Mouse (Mus musculus): ENCODE results near the gene Fank1. TPM values are rescaled to one million over a fixed set of nuclear protein-coding genes. Genes with fewer than 3 reads are reported as not detected.

Fank1 gene
- polyA plus RNA-seq, 1 experiment from 2014 or later: 0.25 TPM

GRCm38 (mm10) chr7:133762696-133763095 lies 14.0 kb upstream of the Fank1 start:
- no peak overlapping the region for H3K4me3 ChIP-seq (ENCODE audit: low read length)
- H3K27me3 ChIP-seq (ENCODE audit: control insufficient read depth, insufficient read depth, low read length): no peaks in the 10 kb centered on the region
- H3K9ac ChIP-seq (ENCODE audit: low read length): no peak overlapping the region
- WGBS: 66% methylated on average over 6 of the region's 6 CpGs
- no peaks in the 10 kb centered on the region for H3K9me3 ChIP-seq (replicated peaks; ENCODE audit: control insufficient read depth, low read length)
- H3K4me2 ChIP-seq (ENCODE audit: low read depth, low read length): no peak overlapping the region
- no peak overlapping the region for H3K27ac ChIP-seq (ENCODE audit: low read length)
- H3K4me1 ChIP-seq (ENCODE audit: control insufficient read depth, insufficient read depth, low read length): peaks cover 4% of the 10 kb centered on the region
- no peak for ATAC-seq (replicated peaks; ENCODE audit: extremely low read depth, insufficient read depth, low FRiP score)
- 0 out of 2 replicates have a peak, but pooled peaks cover 6% of the 10 kb centered on the region for H3K36me3 ChIP-seq (ENCODE audit: control insufficient read depth, insufficient read depth)

GRCm38 (mm10) chr7:133764425-133764824 lies 12.2 kb upstream of the Fank1 start:
- Histone ChIP-seq H3K27me3 (ENCODE audit: control insufficient read depth, insufficient read depth, low read length) (no peaks in the 10 kb centered on the region), H3K4me2 (ENCODE audit: low read depth, low read length) (no peak overlapping the region), H3K27ac (ENCODE audit: low read length) (no peak overlapping the region), H3K9me3 (replicated peaks; ENCODE audit: control insufficient read depth, low read length) (no peaks in the 10 kb centered on the region), H3K4me1 (ENCODE audit: control insufficient read depth, insufficient read depth, low read length) (peaks cover 4% of the 10 kb centered on the region), H3K36me3 (ENCODE audit: control insufficient read depth, insufficient read depth) (0 out of 2 replicates have a peak, but pooled peaks cover 3% of the 10 kb centered on the region), H3K9ac (ENCODE audit: low read length) (no peak overlapping the region), H3K4me3 (ENCODE audit: low read length) (no peak overlapping the region)
- no peak for ATAC-seq (replicated peaks; ENCODE audit: extremely low read depth, insufficient read depth, low FRiP score)
- WGBS: 78% methylated on average over 2 of the region's 2 CpGs

- ATAC-seq (replicated peaks; ENCODE audit: extremely low read depth, insufficient read depth, low FRiP score): no peak
- Histone ChIP-seq H3K4me1 (ENCODE audit: control insufficient read depth, insufficient read depth, low read length) (no peaks in the 10 kb centered on the region), H3K4me3 (ENCODE audit: low read length) (no peak overlapping the region), H3K36me3 (ENCODE audit: control insufficient read depth, insufficient read depth) (0 out of 2 replicates have a peak, but pooled peaks cover 3% of the 10 kb centered on the region), H3K9ac (ENCODE audit: low read length) (no peak overlapping the region), H3K9me3 (replicated peaks; ENCODE audit: control insufficient read depth, low read length) (no peaks in the 10 kb centered on the region), H3K27me3 (ENCODE audit: control insufficient read depth, insufficient read depth, low read length) (no peaks in the 10 kb centered on the region), H3K27ac (ENCODE audit: low read length) (no peak overlapping the region), H3K4me2 (ENCODE audit: low read depth, low read length) (no peak overlapping the region)
- WGBS: 74% methylated on average over 10 of the region's 10 CpGs
Measured at GRCm38 (mm10) chr7:133765240-133765848, 11.3 kb upstream of the Fank1 start.

- no peak for ATAC-seq (replicated peaks; ENCODE audit: extremely low read depth, insufficient read depth, low FRiP score)
- H3K4me3 ChIP-seq (ENCODE audit: low read length): no peak overlapping the region
- H3K4me2 ChIP-seq (ENCODE audit: low read depth, low read length): no peak overlapping the region
- H3K27me3 ChIP-seq (ENCODE audit: control insufficient read depth, insufficient read depth, low read length): no peaks in the 10 kb centered on the region
- 0 out of 2 replicates have a peak, but pooled peaks cover 3% of the 10 kb centered on the region for H3K36me3 ChIP-seq (ENCODE audit: control insufficient read depth, insufficient read depth)
- H3K27ac ChIP-seq (ENCODE audit: low read length): no peak overlapping the region
- 58% methylated on average over 13 of the region's 13 CpGs for WGBS
- H3K9ac ChIP-seq (ENCODE audit: low read length): no peak overlapping the region
- no peaks in the 10 kb centered on the region for H3K4me1 ChIP-seq (ENCODE audit: control insufficient read depth, insufficient read depth, low read length)
- no peaks in the 10 kb centered on the region for H3K9me3 ChIP-seq (replicated peaks; ENCODE audit: control insufficient read depth, low read length)
Measured at GRCm38 (mm10) chr7:133765849-133766243, 10.8 kb upstream of the Fank1 start.

- Histone ChIP-seq H3K4me2 (ENCODE audit: low read depth, low read length) (no peak overlapping the region), H3K9ac (ENCODE audit: low read length) (no peak overlapping the region), H3K36me3 (ENCODE audit: control insufficient read depth, insufficient read depth) (no peaks in the 10 kb centered on the region), H3K4me1 (ENCODE audit: control insufficient read depth, insufficient read depth, low read length) (no peaks in the 10 kb centered on the region), H3K9me3 (replicated peaks; ENCODE audit: control insufficient read depth, low read length) (no peaks in the 10 kb centered on the region), H3K27ac (ENCODE audit: low read length) (no peak overlapping the region), H3K27me3 (ENCODE audit: control insufficient read depth, insufficient read depth, low read length) (no peaks in the 10 kb centered on the region), H3K4me3 (ENCODE audit: low read length) (no peak overlapping the region)
- ATAC-seq (replicated peaks; ENCODE audit: extremely low read depth, insufficient read depth, low FRiP score): no peak
- WGBS: 66% methylated on average over 4 of the region's 4 CpGs
Measured at GRCm38 (mm10) chr7:133768027-133768426, 8.6 kb upstream of the Fank1 start.

GRCm38 (mm10) chr7:133768517-133768916 lies 8.1 kb upstream of the Fank1 start:
- 70% methylated on average over 5 of the region's 5 CpGs for WGBS
- Histone ChIP-seq H3K36me3 (ENCODE audit: control insufficient read depth, insufficient read depth) (no peaks in the 10 kb centered on the region), H3K27me3 (ENCODE audit: control insufficient read depth, insufficient read depth, low read length) (no peaks in the 10 kb centered on the region), H3K9ac (ENCODE audit: low read length) (no peak overlapping the region), H3K4me1 (ENCODE audit: control insufficient read depth, insufficient read depth, low read length) (no peaks in the 10 kb centered on the region), H3K4me2 (ENCODE audit: low read depth, low read length) (no peak overlapping the region), H3K27ac (ENCODE audit: low read length) (no peak overlapping the region), H3K9me3 (replicated peaks; ENCODE audit: control insufficient read depth, low read length) (no peaks in the 10 kb centered on the region), H3K4me3 (ENCODE audit: low read length) (no peak overlapping the region)
- no peak for ATAC-seq (replicated peaks; ENCODE audit: extremely low read depth, insufficient read depth, low FRiP score)

GRCm38 (mm10) chr7:133775179-133775578 lies 1.5 kb upstream of the Fank1 start:
- 65% methylated on average over 5 of the region's 5 CpGs for WGBS
- no peak for ATAC-seq (replicated peaks; ENCODE audit: extremely low read depth, insufficient read depth, low FRiP score)

GRCm38 (mm10) chr7:133775796-133776625 lies 650 bp upstream of the Fank1 start:
- H3K36me3 ChIP-seq (ENCODE audit: control insufficient read depth, insufficient read depth): no peaks in the 10 kb centered on the region
- peak overlapping the region; percentile 93 for H3K4me2 ChIP-seq (ENCODE audit: low read depth, low read length)
- peak overlapping the region; percentile 82 for H3K4me3 ChIP-seq (ENCODE audit: low read length)
- H3K9me3 ChIP-seq (replicated peaks; ENCODE audit: control insufficient read depth, low read length): no peaks in the 10 kb centered on the region
- no peaks in the 10 kb centered on the region for H3K27me3 ChIP-seq (ENCODE audit: control insufficient read depth, insufficient read depth, low read length)
- H3K4me1 ChIP-seq (ENCODE audit: control insufficient read depth, insufficient read depth, low read length): peaks cover 14% of the 10 kb centered on the region
- ATAC-seq (replicated peaks; ENCODE audit: extremely low read depth, insufficient read depth, low FRiP score): peak; percentile 67
- peak overlapping the region; percentile 7; the same call in 1 of the 2 replicates for H3K27ac ChIP-seq (ENCODE audit: low read length)
- 4% methylated on average over 38 of the region's 38 CpGs for WGBS
- peak overlapping the region; percentile 89 for H3K9ac ChIP-seq (ENCODE audit: low read length)

More at GRCm38 (mm10) chr7:133775179-133775578, 1.5 kb upstream of the Fank1 start:
- no peaks in the 10 kb centered on the region for H3K36me3 ChIP-seq (ENCODE audit: control insufficient read depth, insufficient read depth)
- peak overlapping the region; percentile 82 for H3K4me3 ChIP-seq (ENCODE audit: low read length)
- no peak overlapping the region for H3K27ac ChIP-seq (ENCODE audit: low read length)
- H3K4me2 ChIP-seq (ENCODE audit: low read depth, low read length): peak overlapping the region; percentile 93
- no peaks in the 10 kb centered on the region for H3K9me3 ChIP-seq (replicated peaks; ENCODE audit: control insufficient read depth, low read length)
- H3K27me3 ChIP-seq (ENCODE audit: control insufficient read depth, insufficient read depth, low read length): no peaks in the 10 kb centered on the region
- no peak overlapping the region for H3K9ac ChIP-seq (ENCODE audit: low read length)
- H3K4me1 ChIP-seq (ENCODE audit: control insufficient read depth, insufficient read depth, low read length): peaks cover 14% of the 10 kb centered on the region

- Histone ChIP-seq H3K9ac (ENCODE audit: low read length) (no peak overlapping the region), H3K27me3 (ENCODE audit: control insufficient read depth, insufficient read depth, low read length) (no peaks in the 10 kb centered on the region), H3K4me2 (ENCODE audit: low read depth, low read length) (no peak overlapping the region), H3K4me3 (ENCODE audit: low read length) (no peak overlapping the region), H3K27ac (ENCODE audit: low read length) (no peak overlapping the region), H3K36me3 (ENCODE audit: control insufficient read depth, insufficient read depth) (no peaks in the 10 kb centered on the region), H3K4me1 (ENCODE audit: control insufficient read depth, insufficient read depth, low read length) (0 out of 2 replicates have a peak, but pooled peaks cover 2% of the 10 kb centered on the region), H3K9me3 (replicated peaks; ENCODE audit: control insufficient read depth, low read length) (no peaks in the 10 kb centered on the region)
- ATAC-seq (replicated peaks; ENCODE audit: extremely low read depth, insufficient read depth, low FRiP score): no peak
- WGBS: 50% methylated on average over 6 of the region's 6 CpGs
Measured at GRCm38 (mm10) chr7:133781583-133781982, 4.9 kb downstream of the Fank1 start.

Measured in heart, embryonic 16.5 days (tissue).